Mouse (Mus musculus): ENCODE measurements around the gene Fxyd2.

Gene Fxyd2

DNA sequence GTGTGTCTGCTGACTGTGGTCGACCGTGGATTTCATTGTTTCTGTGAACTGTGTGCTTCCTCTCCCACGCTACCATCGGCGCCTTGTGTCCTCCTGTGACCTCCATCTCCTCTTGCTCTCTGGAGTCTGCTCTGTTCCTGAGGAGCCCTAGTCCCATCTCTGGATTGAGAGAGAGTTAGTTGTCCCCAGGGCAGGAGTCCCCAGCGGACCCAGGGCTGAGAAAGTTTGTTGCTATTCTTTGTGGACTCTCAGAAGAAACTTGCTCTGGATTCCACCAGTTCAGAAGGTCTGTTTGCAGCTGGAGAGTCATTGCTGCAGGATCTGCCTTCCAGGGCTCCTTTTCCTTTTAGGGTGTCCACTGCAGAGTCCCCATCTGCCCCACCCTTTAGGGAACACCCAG, 4.3 kb upstream of the Fxyd2 start:
- DNase-seq, result no peak

DNA sequence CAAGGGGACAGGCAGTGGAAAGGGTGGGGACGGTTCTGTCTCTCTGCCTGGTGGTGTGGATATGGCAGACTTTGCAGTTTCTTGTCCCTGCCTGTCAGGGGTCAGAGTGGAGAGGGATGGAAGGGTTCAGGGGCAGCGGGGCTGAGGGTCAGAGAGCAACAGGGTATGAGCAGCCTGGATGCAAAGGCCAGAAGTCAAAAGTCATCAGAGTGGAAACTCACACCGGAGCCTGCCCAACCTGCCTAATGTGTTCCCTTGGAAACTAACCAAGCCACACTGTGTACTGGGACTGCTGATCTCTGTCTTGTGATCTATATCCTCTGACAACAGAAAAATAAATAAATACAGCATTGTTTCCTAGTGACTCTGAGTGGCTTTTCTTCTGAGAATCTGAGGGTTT, 3.7 kb upstream of the Fxyd2 start:
- DNase-seq, result no peak

DNA sequence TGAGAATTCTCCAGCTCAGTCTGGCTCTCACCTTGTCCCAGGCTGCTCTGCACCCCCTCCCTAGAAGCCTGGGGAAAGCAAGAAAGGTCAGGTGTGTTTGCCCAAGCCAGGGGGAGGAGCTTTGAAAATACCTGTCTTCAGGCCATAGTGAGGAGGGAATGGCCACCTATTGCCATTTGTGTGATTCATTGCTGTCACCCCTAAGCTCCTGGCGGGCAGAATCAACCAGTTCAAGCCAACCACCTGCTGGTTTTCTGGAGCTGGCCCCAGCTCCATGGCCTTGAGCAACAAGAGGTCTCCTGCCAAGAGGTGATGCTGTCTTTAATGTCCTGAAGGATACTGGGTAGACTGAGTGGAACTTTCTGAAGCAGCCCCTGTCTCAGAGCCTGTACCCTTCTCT, 1.1 kb upstream of the Fxyd2 start:
- no peak for DNase-seq

DNA sequence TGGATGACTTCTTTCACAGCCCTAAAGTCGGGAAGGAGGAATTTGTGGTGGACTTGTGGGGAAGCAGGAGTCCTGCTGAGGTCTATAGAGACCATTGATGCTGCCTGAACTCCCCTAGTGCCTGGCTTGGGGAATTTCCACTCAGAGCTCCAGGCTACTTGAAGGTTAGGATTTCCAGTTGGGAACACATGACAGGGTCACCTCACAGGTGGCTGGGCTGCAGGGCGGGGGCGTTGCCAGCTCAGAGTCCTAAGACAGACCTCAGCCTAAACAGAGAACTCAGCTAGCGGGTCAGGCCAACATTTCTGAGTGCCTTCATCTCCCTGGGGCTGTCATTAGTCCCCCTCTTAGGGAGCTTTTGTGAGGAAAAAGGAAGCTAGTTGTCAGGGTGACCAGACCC, 2.4 kb downstream of the Fxyd2 start:
- DNase-seq, result no peak

DNA sequence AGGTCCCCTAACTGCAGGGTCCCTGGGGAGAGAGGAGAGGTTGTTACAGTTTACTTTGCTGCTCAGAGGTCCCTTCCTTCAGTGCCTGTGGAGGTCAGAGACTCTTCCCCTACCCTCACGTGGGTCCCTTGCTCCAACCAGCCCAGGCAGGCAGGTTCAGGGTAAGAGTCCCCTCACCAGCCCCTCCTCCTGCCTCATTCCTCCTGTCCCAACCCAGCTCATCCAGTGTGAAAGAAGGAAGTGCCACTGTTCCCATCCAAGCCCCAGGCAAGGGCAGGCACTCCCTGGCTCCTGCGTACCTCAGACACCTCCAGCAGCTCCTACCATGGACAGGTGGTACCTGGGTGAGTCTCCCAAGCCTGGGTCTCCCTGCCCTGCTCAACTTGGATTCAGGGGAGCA, 3.5 kb downstream of the Fxyd2 start:
- no peak for DNase-seq

DNA sequence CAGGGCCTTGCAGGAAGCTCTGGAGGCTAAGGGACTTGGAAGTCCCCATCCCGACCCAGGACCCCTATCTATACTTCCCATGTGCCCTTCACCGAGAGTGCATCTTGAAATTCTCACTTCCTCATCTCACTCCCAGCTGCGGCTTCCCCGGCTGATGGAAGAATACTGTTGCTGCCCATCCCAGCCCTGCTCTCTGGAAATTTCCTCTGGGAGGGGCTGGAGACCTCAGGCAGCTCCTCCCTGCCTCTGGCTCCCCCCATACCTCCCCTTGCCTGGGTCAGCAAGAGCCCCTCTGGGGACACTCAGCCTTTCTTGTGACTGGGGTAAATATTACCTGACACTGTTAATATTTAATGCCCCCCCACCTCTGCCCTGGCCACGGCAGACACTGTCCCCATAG, 6.2 kb downstream of the Fxyd2 start:
- no peak for DNase-seq

DNA sequence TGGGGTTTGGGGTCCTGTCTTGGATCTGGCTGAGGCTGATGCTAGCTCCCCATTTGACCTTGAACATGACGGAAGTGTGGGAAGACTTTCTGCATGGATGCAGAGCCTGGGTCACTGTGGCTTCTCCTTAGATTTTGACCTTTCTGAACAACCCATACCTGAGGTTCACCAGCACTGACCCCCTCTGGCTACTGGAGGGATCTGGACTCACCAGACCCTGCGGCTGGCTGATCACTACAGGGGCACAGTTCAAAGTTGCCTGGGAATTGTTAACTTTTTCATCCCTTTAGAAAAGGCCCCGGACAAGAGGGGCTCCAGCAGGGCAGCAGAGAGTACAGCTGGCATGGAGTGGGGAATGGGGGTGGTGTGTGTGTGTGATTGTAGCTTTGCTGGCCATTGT, 7.3 kb downstream of the Fxyd2 start:
- no peak for DNase-seq

DNA sequence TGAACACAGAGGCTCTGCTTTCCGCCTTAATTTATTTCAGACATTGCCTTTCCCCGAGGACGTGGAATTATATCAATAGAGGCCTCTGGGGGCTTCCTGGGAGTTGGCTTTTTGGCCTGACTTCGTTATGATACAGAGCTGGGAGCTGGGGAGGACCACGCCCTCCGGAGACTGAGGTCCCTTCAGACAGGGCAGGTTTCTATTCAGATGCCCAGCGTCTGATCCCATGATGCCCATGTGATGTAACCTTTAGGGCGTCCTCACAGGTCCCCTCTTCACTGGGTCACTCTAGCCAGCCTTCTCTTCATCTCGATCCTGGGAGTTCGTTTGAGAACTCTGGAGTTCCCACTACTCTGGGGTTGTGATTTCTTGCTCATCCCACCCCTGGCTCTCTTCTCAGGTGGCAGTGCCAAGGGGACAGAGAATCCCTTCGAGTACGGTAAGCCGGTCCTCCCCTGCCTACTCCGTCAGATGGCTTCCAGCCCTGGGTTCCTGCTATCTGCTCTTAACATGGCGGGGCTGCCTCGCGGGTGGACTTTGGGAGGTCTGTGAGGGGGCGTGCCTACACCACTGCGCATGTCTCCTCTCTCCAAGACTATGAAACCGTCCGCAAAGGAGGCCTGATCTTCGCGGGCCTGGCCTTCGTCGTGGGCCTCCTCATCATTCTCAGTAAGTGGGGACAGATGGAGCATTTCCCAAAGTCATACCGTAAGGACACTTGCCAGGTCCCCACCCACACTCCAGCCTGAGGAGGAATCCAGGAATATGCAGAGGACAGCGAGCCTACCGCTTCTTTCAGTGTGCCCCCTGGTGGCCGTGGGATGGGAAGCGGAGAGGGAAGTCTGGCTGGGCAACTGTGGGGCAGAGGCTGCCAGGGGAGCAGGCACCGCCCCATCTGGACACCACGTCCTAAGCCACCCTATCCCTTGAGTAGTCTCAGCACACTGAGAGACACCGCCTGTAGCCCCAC, 8.5 kb downstream of the Fxyd2 start:
- peak; percentile 23 to 67 for DNase-seq

DNA sequence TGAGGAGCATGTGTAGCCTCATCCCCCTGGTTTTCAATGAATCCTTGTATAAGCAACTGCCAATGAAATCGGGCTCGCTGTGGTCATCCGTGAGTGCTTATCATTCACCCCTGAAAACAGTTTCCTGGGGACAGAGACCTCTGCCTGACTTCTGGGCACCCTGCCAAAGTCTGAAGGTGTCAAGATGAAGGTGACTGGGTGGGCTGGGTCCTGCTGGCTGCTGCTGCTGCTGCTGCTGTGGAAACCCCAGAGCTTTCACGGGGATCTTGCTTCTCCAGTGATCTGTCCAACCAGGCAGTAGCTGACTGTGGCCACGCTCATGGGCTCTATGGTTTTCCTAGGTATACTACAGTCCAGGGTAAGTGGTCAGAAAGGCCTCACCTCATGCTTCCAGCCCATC, 10.7 kb downstream of the Fxyd2 start:
- no peak for DNase-seq

DNA sequence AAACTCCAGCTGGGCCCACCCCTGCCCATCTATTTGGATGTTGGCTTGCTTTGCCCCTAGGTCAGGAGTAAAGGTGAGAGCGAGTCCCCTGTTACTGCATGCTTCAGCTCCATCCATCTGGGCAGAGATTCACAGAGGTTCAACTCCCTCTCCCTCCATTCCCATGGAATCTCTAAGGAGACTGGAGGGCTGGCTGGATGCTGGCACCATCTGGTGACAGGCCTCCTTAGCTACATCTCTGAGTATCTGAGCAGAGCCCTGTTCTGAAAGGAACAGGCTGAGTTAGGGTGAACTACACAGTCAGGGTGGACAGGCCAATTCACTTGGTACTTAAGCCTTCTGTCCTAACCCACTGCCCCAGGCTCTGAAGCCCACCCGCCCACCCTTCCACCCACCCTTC, 11.1 kb downstream of the Fxyd2 start:
- no peak for DNase-seq

DNA sequence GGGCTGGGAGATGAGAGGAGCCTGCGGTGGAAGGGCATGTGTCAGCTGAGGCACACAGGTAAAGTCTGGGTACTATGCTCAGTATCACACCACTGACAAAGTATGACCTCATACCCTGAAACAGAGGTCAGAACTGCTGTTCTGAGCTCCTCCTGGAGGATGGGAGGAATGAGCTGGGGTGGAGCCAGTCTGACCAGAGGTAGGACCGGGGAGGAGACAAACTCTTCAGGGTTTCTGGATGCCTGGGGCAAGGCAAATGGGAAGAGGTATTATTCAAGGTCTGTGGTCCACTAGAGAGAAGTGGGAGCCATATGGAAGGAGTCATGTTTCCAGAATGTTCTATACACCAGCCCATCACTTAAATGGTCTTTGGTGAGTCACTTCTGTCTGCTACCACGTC, 11.6 kb downstream of the Fxyd2 start:
- no peak for DNase-seq

DNA sequence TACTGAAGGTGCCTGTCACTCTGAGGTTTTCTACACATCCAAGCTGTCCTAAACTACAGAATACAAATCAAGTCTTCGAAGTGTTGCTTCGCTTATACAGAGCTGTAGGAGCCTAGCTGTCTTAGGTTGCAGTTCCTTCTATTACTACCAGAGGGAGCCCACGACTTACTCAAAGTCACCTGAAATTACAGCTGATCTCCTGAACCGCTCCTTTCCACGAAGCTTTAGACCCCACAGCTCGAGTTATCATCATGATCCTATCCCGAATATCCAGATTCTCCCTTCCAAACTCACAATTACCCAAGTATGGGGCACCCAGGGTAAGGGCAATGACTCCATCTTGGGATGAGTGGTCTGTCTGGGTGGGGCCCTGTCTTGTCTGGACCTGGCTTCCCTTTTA, 12.3 kb downstream of the Fxyd2 start:
- DNase-seq, result peak in 1 of 2 experiments; percentile 16

DNA sequence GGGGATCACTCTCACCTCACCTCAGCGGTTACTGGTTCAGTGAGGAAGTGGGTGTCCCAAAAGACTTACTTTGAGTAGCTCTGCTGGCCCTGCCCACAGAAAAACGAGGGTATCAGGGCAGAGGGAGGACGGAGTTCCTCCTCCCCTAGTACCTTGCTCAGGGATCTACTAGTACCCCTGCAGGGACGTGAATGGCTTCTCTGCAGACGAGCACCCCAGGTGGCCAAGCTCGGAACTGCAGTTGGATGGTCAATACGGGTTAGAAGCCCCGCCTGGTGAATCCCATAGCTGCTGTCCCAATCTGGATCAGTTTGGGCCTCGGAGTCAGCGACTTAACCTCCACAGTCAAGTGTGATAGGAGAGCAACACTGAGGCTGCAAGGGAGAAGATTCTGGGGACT, 12.8 kb downstream of the Fxyd2 start:
- peak; percentile 68 to 92 for DNase-seq

DNA sequence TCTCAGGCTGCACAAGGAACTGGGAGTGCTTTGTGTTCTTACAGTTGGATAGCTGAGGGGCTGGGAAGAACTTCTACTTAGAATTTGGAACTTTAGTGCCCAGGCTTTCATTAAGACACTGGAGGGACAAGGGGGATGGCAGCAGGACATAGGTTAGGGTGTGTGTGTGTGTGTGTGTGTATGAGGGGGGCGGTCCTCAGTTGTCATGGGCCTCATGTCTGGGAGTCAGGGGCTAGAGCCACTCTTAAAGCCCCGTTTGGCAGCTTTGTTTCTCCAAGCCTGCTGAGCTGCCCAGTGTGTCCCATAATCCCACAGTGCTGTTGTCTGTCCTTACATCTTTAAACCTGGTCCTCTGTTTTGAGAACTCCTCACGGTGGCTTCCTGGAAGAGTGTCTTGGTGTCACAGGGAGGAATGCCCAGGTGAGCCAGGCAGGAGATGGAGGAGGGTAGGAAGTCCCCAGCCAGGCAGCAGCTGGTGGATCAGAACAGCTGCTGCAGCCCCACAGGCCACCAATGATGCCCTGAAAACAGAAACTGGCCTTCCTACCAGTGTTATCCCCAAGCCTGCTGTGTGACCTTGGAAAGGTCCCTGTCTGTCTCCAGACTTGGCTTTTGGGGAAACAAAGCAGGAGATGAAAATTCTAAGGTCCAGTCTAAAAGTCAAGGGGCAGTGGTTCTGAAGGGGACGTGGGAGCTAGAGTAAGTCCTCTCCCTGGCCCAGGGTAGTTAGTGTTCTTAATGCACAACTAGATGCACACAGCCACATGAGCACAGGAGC, 13.4 kb downstream of the Fxyd2 start:
- DNase-seq, result no peak

DNA sequence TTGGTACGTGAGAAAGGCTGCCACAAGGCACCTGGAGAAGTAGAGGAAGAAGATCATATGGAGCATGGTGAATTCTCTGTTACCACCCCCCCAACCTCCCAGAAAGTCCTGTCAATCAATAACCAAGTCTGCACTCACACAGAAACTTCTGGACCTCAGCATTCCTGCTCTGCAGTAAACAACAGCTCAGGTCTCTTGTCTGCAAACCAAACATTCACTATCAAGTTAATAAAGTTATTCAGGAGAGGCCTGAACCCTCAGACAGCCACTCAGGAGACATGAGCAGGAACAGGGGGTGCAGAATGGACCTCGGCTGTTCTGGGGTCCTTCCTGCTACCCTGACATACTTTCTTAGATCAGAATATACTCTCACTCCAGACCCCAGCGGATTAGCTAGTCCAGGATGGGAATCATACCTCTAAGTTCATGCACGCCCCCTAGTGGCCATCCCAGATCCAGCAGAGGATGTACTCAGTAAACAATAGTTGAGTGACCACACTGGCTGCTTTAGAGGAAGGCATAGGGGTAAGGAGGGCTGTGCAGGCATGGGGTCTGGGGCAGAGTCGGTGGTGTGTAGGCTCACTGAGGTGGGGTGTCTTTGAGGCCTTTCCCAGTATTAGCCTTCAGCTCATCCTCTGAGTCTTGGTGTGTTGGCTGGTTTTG, 14.1 kb downstream of the Fxyd2 start:
- peak in 1 of 2 experiments; percentile 41 for DNase-seq

DNA sequence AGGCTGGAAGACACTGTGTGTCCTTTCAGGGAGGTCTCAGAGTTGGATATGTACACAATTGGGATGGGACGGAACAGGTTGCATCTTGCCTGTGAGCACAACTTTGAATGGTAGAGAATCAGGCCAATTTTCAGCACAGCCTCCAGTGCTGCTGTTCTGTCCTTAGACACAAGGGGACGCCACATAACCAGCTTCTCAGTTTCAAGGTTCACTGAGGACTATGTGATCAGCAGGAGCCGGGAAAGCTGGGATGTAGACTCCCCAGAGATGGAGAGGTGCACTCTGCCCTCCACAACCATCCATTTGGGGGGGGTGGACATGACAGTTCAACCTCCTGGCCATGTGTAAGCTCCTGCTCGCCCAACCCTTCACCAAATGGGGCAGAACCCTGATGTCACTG, 16.4 kb downstream of the Fxyd2 start:
- DNase-seq, result peak in 1 of 2 experiments; percentile 21

DNA sequence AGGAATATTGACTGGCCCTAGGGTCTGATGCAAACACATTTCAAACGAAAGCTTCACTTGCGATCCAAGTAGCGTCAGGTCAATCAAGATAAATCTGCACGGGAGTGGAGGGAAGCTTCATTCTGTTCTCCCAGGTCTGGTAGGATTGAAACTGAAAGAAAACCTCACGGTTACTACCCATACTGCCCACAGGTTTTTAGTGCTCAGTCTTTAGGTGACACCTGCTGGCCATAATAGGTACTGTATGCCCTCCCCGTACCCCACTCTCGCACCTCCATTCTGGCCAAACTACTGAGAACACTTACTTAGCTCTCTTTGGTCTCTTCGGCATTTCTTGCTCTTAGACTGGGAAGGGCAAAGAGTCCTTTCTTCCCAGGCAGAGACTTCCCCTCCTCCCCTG, 17.8 kb downstream of the Fxyd2 start:
- peak; percentile 23 to 71 for DNase-seq

DNA sequence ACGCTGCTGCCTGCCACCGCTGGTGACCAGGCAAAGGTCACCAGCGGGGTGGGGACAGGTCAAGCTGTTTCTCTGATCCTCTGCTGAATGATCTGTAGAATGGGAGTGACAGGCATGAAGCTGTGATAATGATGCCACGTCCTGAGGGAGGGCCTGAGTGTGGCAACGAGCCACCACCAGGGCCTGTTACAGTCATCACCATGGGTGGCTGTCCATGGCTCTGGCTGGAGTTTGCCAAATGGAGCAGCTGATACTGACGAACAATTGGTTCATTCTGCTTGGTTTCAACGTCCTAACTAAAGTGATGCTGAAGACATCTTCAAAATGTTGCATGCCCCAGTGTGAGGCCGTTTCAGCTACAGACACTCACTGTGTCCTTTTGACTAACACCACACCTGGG, 18.8 kb downstream of the Fxyd2 start:
- DNase-seq, result no peak

DNA sequence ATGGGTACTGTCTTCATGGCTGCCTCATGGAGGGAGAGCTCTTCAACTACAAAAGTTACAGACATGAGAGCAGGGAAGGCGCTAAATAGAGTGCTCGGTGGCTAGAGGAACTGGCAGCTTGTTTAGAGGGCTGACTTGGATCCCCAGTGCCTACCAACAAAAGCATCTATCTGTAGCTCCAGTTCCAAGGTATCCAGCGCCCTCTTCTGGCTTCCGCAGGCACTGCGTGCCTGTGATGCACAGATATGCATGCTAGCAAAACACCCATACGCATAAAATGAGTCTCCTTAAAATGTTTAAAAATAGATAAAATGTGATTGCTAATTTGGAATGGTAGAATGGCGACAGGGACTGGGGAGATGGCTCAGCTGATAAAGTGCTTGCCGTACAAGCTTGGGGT, 21.7 kb downstream of the Fxyd2 start:
- DNase-seq, result no peak

DNA sequence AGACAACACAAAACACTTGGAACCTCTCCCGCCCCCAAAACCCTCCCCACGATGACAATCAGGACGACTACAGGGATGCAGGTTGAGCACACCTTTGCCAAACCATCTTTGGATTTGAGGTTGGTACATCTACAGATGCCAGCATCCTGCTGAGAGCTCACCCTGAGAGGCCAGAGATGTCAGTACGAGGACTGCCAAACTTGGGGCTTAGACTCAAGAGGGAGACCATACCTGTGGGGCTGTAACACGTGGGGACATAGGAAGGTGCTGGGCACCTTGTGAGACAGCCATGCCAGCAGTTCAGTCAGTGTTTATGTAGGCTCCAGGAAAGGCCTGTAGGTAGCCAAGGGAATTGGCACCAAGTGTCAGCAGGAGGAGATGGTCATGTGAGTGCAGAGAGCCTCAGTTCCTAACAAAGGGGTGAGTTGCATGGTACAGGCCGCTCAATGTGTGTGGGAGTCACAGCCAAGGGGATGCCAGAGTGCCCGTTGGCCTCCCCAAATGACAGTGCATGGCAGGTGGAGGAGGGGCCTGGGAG, 23.4 kb downstream of the Fxyd2 start:
- DNase-seq, result no peak

DNA sequence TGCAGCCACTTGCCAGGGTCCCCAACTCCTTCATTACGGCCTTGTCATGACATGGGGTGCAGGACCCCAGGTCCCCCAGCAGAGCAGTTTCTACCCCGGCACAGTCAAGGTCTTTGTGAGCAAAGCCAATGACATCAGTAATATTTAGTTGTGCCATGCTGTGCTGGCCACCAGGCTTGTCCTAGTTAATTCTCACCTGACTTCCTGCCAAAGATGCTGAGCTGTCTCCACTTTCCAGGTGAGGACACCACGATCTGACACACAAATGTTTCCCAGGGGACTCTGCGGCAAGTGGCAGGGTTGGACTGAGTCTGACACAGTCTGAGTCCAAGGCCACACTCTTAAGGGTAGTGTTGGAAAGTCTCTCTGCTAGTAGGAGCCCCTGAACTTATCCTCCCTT, 27.0 kb downstream of the Fxyd2 start, which contains the start of gene Dscaml1:
Dscaml1 (plus strand) TSS at position 173 of the 400 bp plus-strand sequence.
- no peak for DNase-seq

DNA sequence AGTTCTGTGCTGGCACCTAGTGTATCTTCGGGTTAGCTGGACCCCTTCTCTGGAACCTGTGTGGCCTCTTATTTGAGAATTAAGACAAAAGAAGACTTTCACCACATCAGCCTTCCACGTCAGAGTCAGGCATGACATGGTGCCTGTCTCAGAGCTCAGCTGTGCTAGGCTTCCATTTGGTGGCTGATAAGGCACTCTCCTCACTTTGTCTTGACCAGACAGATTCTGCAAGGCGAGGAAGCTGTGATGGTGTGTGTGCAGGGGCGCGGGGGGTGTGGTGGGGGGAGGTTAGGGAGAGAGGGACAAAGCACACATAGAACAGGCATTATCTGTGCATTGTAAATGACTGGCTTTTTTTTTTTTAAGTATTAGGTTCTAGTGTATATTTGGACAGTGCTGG, 29.9 kb downstream of the Fxyd2 start:
- DNase-seq, result no peak

All from spleen, adult 18-20 months (tissue).